Mouse (Mus musculus) forelimb bud, embryonic 11.5 days (tissue): ENCODE results near the gene Rilp.

Source experiments
- DNase-seq: peaks from one replicate; pipeline ENCODE4 v3.0.0-alpha.2; 2012; ENCODE audit warnings: low read depth, low spot score

The Rilp gene

GRCm38 (mm10) chr11:75494296-75495049, 15.4 kb upstream of the Rilp start:
- no peak for DNase-seq

- no peak for DNase-seq
Measured at GRCm38 (mm10) chr11:75498126-75498525, 11.8 kb upstream of the Rilp start.

DNA sequence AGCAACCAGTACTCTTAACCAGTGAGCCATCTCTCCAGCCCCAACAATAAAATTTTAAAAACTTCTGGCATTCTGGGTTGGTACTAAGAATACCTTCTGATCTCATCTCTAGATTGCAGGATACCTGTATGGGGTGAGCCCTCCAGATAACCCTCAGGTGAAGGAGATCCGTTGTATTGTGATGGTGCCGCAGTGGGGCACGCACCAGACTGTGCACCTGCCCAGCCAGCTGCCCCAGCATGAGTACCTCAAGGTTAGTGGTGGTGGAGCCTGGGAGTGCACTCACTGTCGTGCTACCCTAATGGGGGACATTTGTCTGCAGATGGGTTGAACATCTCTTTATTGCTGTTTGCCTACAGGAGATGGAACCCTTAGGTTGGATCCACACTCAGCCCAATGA, 1.7 kb upstream of the Rilp start:
- DNase-seq, result no peak

DNA sequence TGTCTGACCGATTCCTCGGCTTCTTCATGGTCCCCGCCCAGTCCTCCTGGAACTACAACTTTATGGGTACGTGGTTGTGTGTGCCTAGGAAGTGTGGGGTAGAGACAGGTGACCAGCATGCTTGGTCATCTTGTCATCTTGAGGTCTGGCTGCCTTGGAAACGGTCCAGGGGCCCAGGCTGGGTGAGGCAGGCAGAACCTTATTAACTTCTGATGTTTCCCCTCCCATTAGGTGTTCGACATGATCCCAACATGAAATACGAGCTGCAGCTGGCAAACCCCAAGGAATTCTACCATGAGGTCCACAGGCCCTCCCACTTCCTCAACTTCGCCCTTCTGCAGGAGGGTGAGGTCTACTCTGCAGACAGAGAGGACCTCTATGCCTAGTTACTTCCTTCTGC, 990 bp upstream of the Rilp start:
- peak; percentile 25 for DNase-seq

- DNase-seq, result peak; percentile 94
Measured at GRCm38 (mm10) chr11:75510627-75510993, 716 bp downstream of the Rilp start.

DNA sequence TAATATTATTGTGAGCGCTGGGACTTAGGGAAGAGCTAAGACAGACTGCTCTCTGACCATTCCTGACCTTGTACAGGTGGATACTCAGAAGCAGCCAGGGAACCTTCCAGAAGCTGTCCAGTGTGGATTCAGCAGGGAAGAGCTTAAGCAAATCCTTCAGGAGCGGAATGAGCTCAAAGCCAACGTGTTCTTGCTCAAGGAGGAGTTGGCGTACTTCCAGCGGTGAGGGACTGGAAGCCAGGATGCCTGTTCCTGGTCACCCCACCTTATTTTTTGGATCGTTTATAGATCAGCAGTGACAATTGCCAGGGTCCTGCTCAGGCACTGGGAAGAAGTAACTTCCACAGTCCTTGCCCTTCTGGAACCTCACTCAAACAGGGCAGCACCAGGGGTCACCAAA, 1.3 kb downstream of the Rilp start:
- DNase-seq, result no peak

- DNase-seq, result no peak
Measured at GRCm38 (mm10) chr11:75512301-75513018, 2.6 kb downstream of the Rilp start.

- no peak for DNase-seq
Measured at GRCm38 (mm10) chr11:75513336-75513735, 3.4 kb downstream of the Rilp start, which contains the start of gene Scarf1. Scarf1 (plus strand) TSS chr11:75513540.

GRCm38 (mm10) chr11:75515186-75515585, 5.3 kb downstream of the Rilp start:
- no peak for DNase-seq

DNA sequence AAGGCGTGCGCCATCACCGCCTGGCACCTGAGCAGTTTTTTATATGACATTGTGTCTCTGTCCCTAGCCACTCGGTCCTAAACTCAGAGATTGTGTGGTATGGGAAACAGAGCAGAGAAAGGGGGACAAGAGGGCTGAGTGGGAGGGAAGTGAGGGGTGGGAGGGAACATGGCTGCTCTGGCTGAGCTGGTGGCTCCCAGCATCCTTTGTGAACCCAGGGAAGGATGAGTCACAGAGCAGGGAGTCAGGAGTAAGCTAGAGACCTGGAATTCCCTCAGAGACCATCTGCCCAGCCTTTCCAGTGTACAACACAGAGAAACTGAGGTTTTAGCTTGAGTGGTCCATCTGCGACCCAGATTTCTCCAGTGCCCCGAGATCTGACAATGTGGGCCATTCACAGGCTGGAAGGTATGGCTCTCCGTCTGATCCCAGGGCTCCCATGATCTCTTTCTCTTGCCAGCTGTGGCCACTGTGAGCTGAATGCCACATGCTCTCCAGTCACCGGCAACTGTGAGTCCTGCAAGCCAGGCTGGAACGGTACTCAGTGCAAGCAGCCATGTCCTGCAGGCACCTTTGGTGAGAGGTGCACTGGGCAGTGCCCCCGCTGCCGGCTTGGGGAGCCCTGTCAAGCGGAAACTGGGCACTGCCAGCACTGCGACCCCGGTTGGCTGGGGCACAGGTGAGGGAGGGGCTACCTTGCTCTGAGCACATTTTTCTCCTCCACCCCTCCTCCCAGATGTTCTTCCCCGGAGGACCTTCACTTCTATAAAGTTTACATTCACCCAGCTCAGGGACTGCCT, 10.1 kb downstream of the Rilp start:
- no peak for DNase-seq

DNA sequence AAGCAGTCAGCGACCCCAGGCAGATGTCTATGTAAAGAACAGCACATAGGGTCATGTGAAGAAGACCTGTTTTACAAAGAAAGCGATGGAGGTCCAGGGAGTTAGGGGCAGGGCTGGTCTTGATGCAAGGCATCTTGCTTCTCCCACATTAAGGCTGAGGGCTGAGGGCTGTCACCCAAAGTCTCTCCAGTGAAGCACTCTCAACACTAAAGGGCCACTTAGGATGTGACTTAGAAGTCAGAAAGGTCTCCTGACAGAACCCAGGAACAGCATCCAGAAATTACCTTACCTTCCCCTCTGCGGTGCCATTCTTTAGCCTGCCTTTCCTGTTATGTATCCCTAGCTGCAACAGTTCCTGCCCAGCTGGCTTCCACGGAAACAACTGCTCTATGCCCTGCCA, 11.7 kb downstream of the Rilp start:
- no peak for DNase-seq

DNA sequence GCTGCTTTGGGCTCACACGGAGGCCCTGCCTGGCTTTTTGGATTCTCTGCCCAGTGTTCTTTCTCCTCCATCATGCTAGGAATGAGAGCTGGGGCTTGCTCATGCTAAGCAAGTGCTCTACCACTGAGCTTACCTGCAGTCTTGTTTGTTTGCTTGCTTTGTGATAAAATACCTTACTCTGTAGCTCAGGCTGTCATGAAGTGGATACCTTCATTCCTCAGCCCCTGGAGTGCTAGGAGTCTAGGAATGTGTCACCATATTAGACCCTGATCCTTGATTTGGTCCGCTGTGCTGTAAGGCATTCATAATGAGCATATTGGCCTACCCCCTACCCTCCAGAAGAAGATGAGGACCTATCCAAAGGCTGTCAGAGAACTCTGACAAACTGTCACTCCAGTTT, 12.9 kb downstream of the Rilp start:
- DNase-seq, result no peak

DNA sequence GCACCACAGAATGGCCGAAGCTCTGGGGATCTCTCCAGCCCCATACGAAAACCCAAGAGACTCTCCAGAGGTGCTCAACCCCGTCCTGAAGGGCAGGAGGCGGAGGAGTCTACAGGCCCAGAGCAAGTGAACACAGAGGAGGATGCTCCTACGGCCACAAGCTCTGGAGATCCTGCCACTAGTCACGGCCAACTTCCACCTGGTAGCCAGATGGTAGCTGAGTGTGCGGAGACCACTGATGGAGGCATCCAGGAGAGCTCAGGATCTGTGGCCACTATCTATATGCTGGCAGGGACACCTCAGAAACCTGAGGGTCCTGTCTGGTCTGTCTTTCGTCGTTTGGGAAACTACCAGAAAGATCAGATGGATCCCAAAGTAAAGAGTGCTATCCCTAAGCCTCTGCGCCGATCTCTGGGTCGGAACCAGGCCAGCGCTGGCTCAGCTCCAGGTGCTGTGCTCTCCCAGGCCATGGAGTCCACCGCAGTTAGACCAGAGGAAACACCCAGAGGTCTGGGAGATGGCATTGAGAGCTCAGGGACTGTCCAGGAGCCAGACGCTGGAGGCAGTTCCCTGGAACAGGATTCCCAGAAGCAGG, 15.7 kb downstream of the Rilp start:
- DNase-seq, result no peak

DNA sequence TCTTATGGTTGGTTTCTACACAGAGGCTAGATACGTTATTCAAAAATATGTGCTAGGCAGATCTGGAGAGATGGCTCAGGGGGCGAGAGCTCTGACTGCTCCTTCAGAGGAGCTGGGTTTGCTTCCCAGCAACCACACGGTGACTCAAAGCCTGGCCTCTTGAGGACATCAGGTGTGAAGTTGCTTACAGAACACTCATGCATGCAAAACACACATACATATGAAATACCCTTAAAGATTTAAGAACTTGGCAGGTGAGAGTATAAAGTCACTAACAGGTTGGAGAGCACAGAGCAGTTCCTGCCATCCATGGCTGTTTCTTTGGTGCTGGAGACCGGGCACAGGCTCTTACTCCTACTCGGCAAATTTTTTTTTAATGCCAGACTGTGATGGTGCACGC, 17.0 kb downstream of the Rilp start:
- DNase-seq, result no peak

- DNase-seq, result no peak
Measured at GRCm38 (mm10) chr11:75529771-75530170, 19.9 kb downstream of the Rilp start.

DNA sequence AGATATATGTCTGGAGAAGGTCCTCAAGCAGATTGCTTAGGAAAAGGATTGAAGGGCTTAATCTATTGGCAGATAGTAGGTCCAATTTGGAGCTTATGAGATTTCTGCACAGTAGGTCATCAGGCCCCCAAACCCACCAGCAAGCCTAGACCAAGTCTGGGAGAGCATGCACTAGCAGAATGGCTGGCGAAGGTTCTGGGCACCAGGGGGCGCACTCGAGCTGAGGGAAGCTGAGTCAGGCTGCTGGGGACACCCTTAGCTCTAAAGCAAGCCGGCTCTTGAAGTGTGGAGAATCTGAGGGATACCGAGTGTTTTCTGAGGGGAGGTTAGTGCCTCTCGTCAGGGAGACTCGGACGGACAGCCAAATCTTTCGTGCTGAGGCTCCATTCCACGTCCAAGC, 20.4 kb downstream of the Rilp start:
- peak; percentile 83 for DNase-seq

GRCm38 (mm10) chr11:75530845-75531373, 21.0 kb downstream of the Rilp start:
- DNase-seq, result peak; percentile 31

DNA sequence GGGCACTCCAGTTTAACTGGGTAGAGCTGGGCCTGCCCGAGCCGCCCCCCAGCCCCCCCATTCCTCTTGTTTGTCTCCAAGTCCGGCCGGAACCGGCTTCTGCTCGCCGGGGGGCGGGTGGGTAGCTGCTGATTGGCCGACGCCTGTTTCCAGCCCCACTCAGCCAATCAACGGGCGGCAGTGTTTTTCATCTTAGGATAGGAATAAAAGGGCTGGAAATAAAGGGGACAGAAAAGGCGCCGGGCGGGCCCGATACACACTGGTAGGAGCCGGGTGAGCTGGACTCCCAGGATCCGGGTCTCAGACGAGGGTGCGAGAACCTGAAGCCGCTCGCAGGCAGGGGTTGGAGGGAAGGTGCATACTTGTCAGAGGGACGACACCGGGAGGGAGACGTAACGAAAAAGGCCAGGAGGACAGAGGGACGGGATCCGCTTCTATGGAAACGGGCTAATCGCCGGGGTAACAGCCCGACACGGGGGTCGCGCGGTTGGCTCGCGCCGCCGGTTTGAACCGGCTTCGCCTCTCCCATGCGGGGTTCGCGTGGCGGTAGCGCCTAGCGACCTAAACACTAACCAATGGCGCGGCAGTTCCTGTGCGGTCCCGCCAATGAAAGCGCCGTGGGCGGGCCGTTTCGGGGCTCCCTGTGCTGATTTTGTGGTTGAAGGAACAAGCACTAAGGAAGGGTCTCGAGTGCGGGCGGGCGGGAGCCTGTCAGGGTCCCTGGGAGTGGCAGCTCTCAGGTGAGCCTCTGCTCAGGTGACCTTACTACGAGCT, 21.8 kb downstream of the Rilp start, which contains the start of gene Slc43a2:
Gene Slc43a2, plus strand, starts transcription at position 226 of the 774 bp plus-strand sequence.
- DNase-seq, result peak; percentile 96

DNA sequence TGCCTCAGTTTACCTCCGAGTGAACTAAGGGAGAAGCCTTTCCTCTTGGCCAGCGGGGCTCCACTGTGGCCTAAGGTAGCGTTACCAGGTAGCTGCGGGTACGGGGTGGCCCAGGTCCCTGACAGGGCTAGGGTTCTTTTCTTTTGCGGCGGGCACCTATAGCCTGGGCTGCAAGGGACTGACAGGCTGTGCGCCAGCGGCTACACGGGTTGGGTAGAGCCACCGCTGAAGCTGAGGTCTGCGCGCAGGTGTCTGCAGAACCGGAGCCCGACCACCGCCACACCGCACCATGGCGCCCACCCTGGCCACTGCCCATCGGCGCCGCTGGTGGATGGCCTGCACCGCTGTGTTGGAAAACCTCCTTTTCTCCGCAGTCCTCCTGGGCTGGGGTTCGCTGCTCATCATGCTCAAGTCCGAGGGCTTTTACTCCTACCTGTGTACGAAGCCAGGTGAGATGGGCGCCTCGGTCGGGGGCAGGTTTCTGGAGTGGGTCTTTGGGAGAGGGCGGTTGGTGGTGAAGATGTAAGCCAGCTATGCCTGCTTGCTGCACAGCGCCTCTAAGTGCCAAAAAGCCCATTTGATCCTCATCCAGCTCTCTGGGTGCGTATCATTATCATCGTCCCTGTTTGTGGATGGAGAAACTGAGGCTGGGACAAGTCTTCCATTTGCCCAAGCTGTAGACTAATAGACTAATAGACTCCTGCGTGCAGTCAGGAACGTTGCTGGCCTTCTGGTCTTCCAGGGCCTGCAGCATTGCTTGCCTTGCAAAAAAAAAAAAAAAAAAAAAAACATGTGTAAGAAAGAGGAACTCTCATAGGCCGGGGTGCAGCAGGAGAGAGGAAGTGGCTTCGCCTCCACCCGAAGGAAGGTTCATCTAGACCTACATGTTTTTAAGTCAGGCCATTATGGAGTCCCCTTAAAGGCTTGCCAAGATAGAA, 22.7 kb downstream of the Rilp start:
- no peak for DNase-seq
